In the genomic region with DNA sequence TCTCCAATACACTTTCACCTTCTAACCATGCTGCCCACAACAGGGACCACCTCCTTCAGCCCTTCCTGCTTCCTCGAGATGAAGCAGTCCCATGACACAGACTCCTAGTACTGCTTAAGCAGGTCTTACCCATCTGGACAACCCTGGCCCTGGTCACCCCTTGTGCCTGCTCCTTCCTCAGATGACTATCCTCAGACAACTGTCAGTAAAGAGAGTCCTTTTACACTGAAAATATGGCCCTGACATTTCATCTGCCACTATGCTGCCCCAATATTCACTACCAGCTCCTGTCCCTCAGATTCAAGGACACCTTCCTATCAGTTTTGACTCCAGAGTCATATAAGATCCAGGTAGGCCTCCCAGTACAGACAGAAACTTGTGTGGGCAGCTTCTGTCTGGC, we compare ENCODE assay signal across 28 mouse cellular contexts.
"Had no signal": no experiment of that assay in that cellular context is flagged by ENCODE, and none has a peak within 500 bp of the region (broad histone marks: within the 10 kb centered on the region; RNA-seq: fewer than 3 reads in every experiment).

No protein-coding gene starts in this region.

- H3K27ac ChIP-seq: heart, embryonic 15.5 days; hindbrain, embryonic 10.5 days; hindbrain, embryonic 12.5 days; hindbrain, embryonic 13.5 days; hindbrain, embryonic 14.5 days; hindbrain, embryonic 15.5 days; hindbrain, postnatal 0 days; intestine, embryonic 15.5 days; kidney, embryonic 15.5 days; kidney, postnatal 0 days; layer of hippocampus, adult 2 months; left cerebral cortex, adult 2 months had no signal

- DNase-seq: heart, postnatal 10 days; heart, postnatal 14 days; heart, postnatal 36 days; heart, postnatal 4 days; kidney, adult 11 months; kidney, adult 18-20 months; kidney, adult 2 months; kidney, adult 8-10 months; kidney, adult 9 months; kidney, postnatal 10 days; kidney, postnatal 14 days; kidney, postnatal 25 days; kidney, postnatal 36 days; kidney, postnatal 4 days; layer of hippocampus, adult 9-11 months; layer of hippocampus, postnatal 36 days had no signal

- H3K4me3 ChIP-seq: heart, embryonic 15.5 days; hindbrain, embryonic 10.5 days; hindbrain, embryonic 12.5 days; hindbrain, embryonic 13.5 days; hindbrain, embryonic 15.5 days; intestine, embryonic 15.5 days; kidney, embryonic 15.5 days; layer of hippocampus, adult 2 months; left cerebral cortex, adult 2 months had no signal
